Mouse (Mus musculus) bone marrow macrophage, adult 2 months (primary cell): ENCODE data around the gene Sart3. TPM values are rescaled to one million over a fixed set of nuclear protein-coding genes. Genes with fewer than 3 reads are reported as not detected.

ENCODE experiments used
- H3K27ac ChIP-seq: 2 replicates; pipeline ENCODE4 v1.5.1; 2012; ENCODE audit warnings: low read depth, low read length; ENCODE audit not compliant: insufficient read depth
- H3K4me1 ChIP-seq: 2 replicates; pipeline ENCODE4 v1.6.1; 2012; ENCODE audit warnings: low read length; ENCODE audit not compliant: control insufficient read depth, insufficient read depth
- H3K4me3 ChIP-seq: 2 replicates; pipeline ENCODE4 v1.5.1; 2012; ENCODE audit warnings: mild to moderate bottlenecking, low read length, moderate library complexity; ENCODE audit not compliant: insufficient read depth
- CTCF ChIP-seq: IDR thresholded peaks from 2 replicates; pipeline ENCODE4 v1.5.1; 2012; ENCODE audit warnings: low read depth, mild to moderate bottlenecking, low read length, moderate library complexity
- POLR2A ChIP-seq: IDR thresholded peaks from 2 replicates; pipeline ENCODE4 v1.6.1; 2012; ENCODE audit warnings: mild to moderate bottlenecking, low read depth, low read length, borderline replicate concordance
- polyA plus RNA-seq: library from polyadenylated mRNA; stranded (reverse); fragments of >200 nt; gene quantifications from 2 replicates; pipeline ENCODE4 v1.2.4, GENCODE M21; 2012; ENCODE audit not compliant: missing spikeins, insufficient read depth, insufficient read length

Sart3 gene
- polyA plus RNA-seq, 1 experiment, result 29.8 TPM

GRCm38 (mm10) chr5:113808177-113808576 is 35.9 kb upstream of the Sart3 start:
- Histone ChIP-seq H3K27ac (no peak overlapping the region), H3K4me1 (peaks cover 7% of the 10 kb centered on the region; the same call in 1 of the 2 replicates), H3K4me3 (no peak overlapping the region)
- TF ChIP-seq CTCF, result no peak
- no peak for TF ChIP-seq POLR2A

GRCm38 (mm10) chr5:113807712-113808111 is 35.4 kb upstream of the Sart3 start:
- TF ChIP-seq POLR2A, result no peak
- TF ChIP-seq CTCF, result no peak
- no peak overlapping the region for H3K4me3 ChIP-seq
- H3K27ac ChIP-seq, result no peak overlapping the region
- H3K4me1 ChIP-seq, result peaks cover 7% of the 10 kb centered on the region; the same call in 1 of the 2 replicates

GRCm38 (mm10) chr5:113806414-113806813 is 34.1 kb upstream of the Sart3 start:
- no peak overlapping the region for H3K4me3 ChIP-seq
- H3K27ac ChIP-seq, result no peak overlapping the region
- peaks cover 5% of the 10 kb centered on the region; the same call in 1 of the 2 replicates for H3K4me1 ChIP-seq
- TF ChIP-seq POLR2A (no peak), CTCF (no peak)

GRCm38 (mm10) chr5:113805301-113805700 is 33.0 kb upstream of the Sart3 start:
- no peak overlapping the region for H3K4me3 ChIP-seq
- no peak overlapping the region for H3K27ac ChIP-seq
- TF ChIP-seq CTCF (no peak), POLR2A (no peak)
- H3K4me1 ChIP-seq, result peaks cover 5% of the 10 kb centered on the region; the same call in 1 of the 2 replicates

GRCm38 (mm10) chr5:113804395-113804966 is 32.2 kb upstream of the Sart3 start:
- H3K27ac ChIP-seq, result no peak overlapping the region
- H3K4me3 ChIP-seq, result no peak overlapping the region
- TF ChIP-seq CTCF (no peak), POLR2A (no peak)
- H3K4me1 ChIP-seq, result peaks cover 3% of the 10 kb centered on the region; the same call in 1 of the 2 replicates

- no peak within 1 kb of the TSS for H3K27ac ChIP-seq
- TF ChIP-seq POLR2A, result no peak
- TF ChIP-seq CTCF, result no peak
- H3K4me1 ChIP-seq, result peaks cover 15% of the 10 kb centered on the region
- H3K4me3 ChIP-seq, result no peak within 1 kb of the TSS
These were observed 28.0 kb upstream of the Sart3 start, which contains the start of gene Tmem119 for GRCm38 (mm10) chr5:113800280-113800679. Tmem119 (minus strand) TSS chr5:113800516.

GRCm38 (mm10) chr5:113799691-113800090 is 27.4 kb upstream of the Sart3 start:
- peaks cover 15% of the 10 kb centered on the region for H3K4me1 ChIP-seq
- no peak overlapping the region for H3K27ac ChIP-seq
- no peak overlapping the region for H3K4me3 ChIP-seq
- TF ChIP-seq POLR2A (no peak), CTCF (no peak)

GRCm38 (mm10) chr5:113798525-113798924 is 26.2 kb upstream of the Sart3 start:
- TF ChIP-seq CTCF (no peak), POLR2A (no peak)
- Histone ChIP-seq H3K4me3 (no peak overlapping the region), H3K27ac (no peak overlapping the region), H3K4me1 (peaks cover 16% of the 10 kb centered on the region)

- Histone ChIP-seq H3K4me1 (peaks cover 23% of the 10 kb centered on the region), H3K4me3 (no peak overlapping the region), H3K27ac (no peak overlapping the region)
- no peak for TF ChIP-seq POLR2A
- TF ChIP-seq CTCF, result no peak
These were observed 25.0 kb upstream of the Sart3 start for GRCm38 (mm10) chr5:113797149-113797882.
